Mouse (Mus musculus) heart, embryonic 16.5 days (tissue): ENCODE data around the gene Col5a1. TPM values are rescaled to one million over a fixed set of nuclear protein-coding genes. Genes with fewer than 3 reads are reported as not detected.
A peak's percentile ranks its signal among the peaks of the same experiment; 100 is the strongest.

Source experiments
- ATAC-seq: fragments of 200-750 bp; cut with Nextera tagmentation; replicated peaks from 2 replicates; pipeline ENCODE4 v1.8.0; 2017; ENCODE audit warnings: moderate number of reproducible peaks; ENCODE audit not compliant: insufficient read depth, low FRiP score; ENCODE audit errors: extremely low read depth
- H3K27ac ChIP-seq: fragments of 300-500 bp; sonication (generic); 2 replicates; pipeline ENCODE4 v1.5.1; 2014; ENCODE audit warnings: mild to moderate bottlenecking, low read length, control low read depth, moderate library complexity
- H3K27me3 ChIP-seq: fragments of 300-500 bp; sonication (generic); 2 replicates; pipeline ENCODE4 v1.6.1; 2014; ENCODE audit warnings: low read length, mixed read lengths; ENCODE audit not compliant: control insufficient read depth, insufficient read depth
- H3K36me3 ChIP-seq: fragments of 300-500 bp; sonication (generic); 2 replicates; pipeline ENCODE4 v1.6.1; 2014; ENCODE audit not compliant: control insufficient read depth, insufficient read depth
- H3K4me1 ChIP-seq: fragments of 300-500 bp; sonication (generic); 2 replicates; pipeline ENCODE4 v1.6.1; 2014; ENCODE audit warnings: low read length, mixed read lengths; ENCODE audit not compliant: control insufficient read depth, insufficient read depth
- H3K4me2 ChIP-seq: fragments of 300-500 bp; sonication (generic); 2 replicates; pipeline ENCODE4 v1.6.1; 2014; ENCODE audit warnings: low read depth, mild to moderate bottlenecking, control low read depth, low read length
- H3K4me3 ChIP-seq: fragments of 300-500 bp; sonication (generic); 2 replicates; pipeline ENCODE4 v1.5.1; 2014; ENCODE audit warnings: mild to moderate bottlenecking, control low read depth, low read length
- H3K9ac ChIP-seq: fragments of 300-500 bp; sonication (generic); 2 replicates; pipeline ENCODE4 v1.6.1; 2014; ENCODE audit warnings: low read length, control low read depth
- H3K9me3 ChIP-seq: fragments of 300-500 bp; sonication (generic); replicated peaks from 2 replicates; pipeline ENCODE4 v1.6.1; 2016; ENCODE audit warnings: low read length; ENCODE audit not compliant: control insufficient read depth
- WGBS: fragments of 180-500 bp; shearing (Covaris S2); extraction: QIAGEN DNeasy Blood & Tissue Kit; methylation state at CpG from one replicate; pipeline ENCODE4 v1.1.7; 2014; 5-methylcytosine and 5-hydroxymethylcytosine counted together
- polyA plus RNA-seq: library from polyadenylated mRNA; unstranded; fragments of >200 nt; fragmentation: Nextera tagmentation; extraction: Ambion mirVana; gene quantifications from 2 replicates; pipeline ENCODE4 v1.2.1, GENCODE M21; 2015

The Col5a1 gene
- polyA plus RNA-seq, 1 experiment from 2014 or later: 73.7 TPM

GRCm38 (mm10) chr2:27959275-27959674, 73.0 kb downstream of the Col5a1 start:
- no peak overlapping the region for H3K9ac ChIP-seq
- H3K4me3 ChIP-seq: no peak overlapping the region
- H3K27ac ChIP-seq: no peak overlapping the region
- no peak overlapping the region for H3K4me2 ChIP-seq
- peaks cover 9% of the 10 kb centered on the region for H3K4me1 ChIP-seq
- no peaks in the 10 kb centered on the region for H3K9me3 ChIP-seq
- no peak for ATAC-seq
- H3K27me3 ChIP-seq: no peaks in the 10 kb centered on the region
- WGBS: 72% methylated on average over 6 of the region's 6 CpGs
- no peaks in the 10 kb centered on the region for H3K36me3 ChIP-seq

GRCm38 (mm10) chr2:27961190-27961589, 75.0 kb downstream of the Col5a1 start:
- H3K9me3 ChIP-seq: no peaks in the 10 kb centered on the region
- H3K4me3 ChIP-seq: no peak overlapping the region
- no peak overlapping the region for H3K4me2 ChIP-seq
- peaks cover 6% of the 10 kb centered on the region for H3K4me1 ChIP-seq
- WGBS: 87% methylated on average over 2 of the region's 2 CpGs
- H3K36me3 ChIP-seq: no peaks in the 10 kb centered on the region
- ATAC-seq: no peak
- no peaks in the 10 kb centered on the region for H3K27me3 ChIP-seq
- no peak overlapping the region for H3K9ac ChIP-seq
- no peak overlapping the region for H3K27ac ChIP-seq

- H3K4me1 ChIP-seq: peaks cover 2% of the 10 kb centered on the region
- H3K4me3 ChIP-seq: no peak overlapping the region
- no peaks in the 10 kb centered on the region for H3K27me3 ChIP-seq
- no peak overlapping the region for H3K9ac ChIP-seq
- H3K9me3 ChIP-seq: no peaks in the 10 kb centered on the region
- no peak overlapping the region for H3K27ac ChIP-seq
- WGBS: 77% methylated on average over 3 of the region's 3 CpGs
- H3K4me2 ChIP-seq: no peak overlapping the region
- H3K36me3 ChIP-seq: no peaks in the 10 kb centered on the region
- ATAC-seq: no peak
Observed at GRCm38 (mm10) chr2:27962406-27962805, 76.2 kb downstream of the Col5a1 start.

GRCm38 (mm10) chr2:27969158-27969557, 82.9 kb downstream of the Col5a1 start:
- WGBS: 15% methylated on average over 6 of the region's 6 CpGs
- H3K27ac ChIP-seq: no peak overlapping the region
- H3K9me3 ChIP-seq: no peaks in the 10 kb centered on the region
- H3K36me3 ChIP-seq: 0 out of 2 replicates have a peak, but pooled peaks cover under 1% of the 10 kb centered on the region
- H3K4me2 ChIP-seq: no peak overlapping the region
- ATAC-seq: no peak
- no peak overlapping the region for H3K4me3 ChIP-seq
- H3K9ac ChIP-seq: no peak overlapping the region
- no peaks in the 10 kb centered on the region for H3K4me1 ChIP-seq
- H3K27me3 ChIP-seq: no peaks in the 10 kb centered on the region

GRCm38 (mm10) chr2:27973840-27974239, 87.6 kb downstream of the Col5a1 start:
- peaks cover 7% of the 10 kb centered on the region; the same call in 1 of the 2 replicates for H3K4me1 ChIP-seq
- no peak overlapping the region for H3K4me2 ChIP-seq
- H3K9me3 ChIP-seq: 0 out of 2 replicates have a peak, but pooled peaks cover 2% of the 10 kb centered on the region
- no peak for ATAC-seq
- peaks cover 7% of the 10 kb centered on the region for H3K36me3 ChIP-seq
- H3K27me3 ChIP-seq: no peaks in the 10 kb centered on the region
- H3K27ac ChIP-seq: no peak overlapping the region
- WGBS: 50% methylated on average over 3 of the region's 3 CpGs
- H3K9ac ChIP-seq: no peak overlapping the region
- H3K4me3 ChIP-seq: no peak overlapping the region

GRCm38 (mm10) chr2:27975786-27976185, 89.6 kb downstream of the Col5a1 start:
- H3K4me2 ChIP-seq: no peak overlapping the region
- no peak overlapping the region for H3K27ac ChIP-seq
- peaks cover 7% of the 10 kb centered on the region; the same call in 1 of the 2 replicates for H3K4me1 ChIP-seq
- H3K4me3 ChIP-seq: no peak overlapping the region
- H3K27me3 ChIP-seq: no peaks in the 10 kb centered on the region
- ATAC-seq: peak; percentile 71
- H3K9me3 ChIP-seq: 0 out of 2 replicates have a peak, but pooled peaks cover 2% of the 10 kb centered on the region
- 23% methylated on average over 3 of the region's 3 CpGs for WGBS
- H3K36me3 ChIP-seq: peaks cover 7% of the 10 kb centered on the region
- H3K9ac ChIP-seq: no peak overlapping the region

- Histone ChIP-seq H3K4me1 (peaks cover 7% of the 10 kb centered on the region; the same call in 1 of the 2 replicates), H3K27ac (no peak overlapping the region), H3K4me3 (no peak overlapping the region), H3K36me3 (peaks cover 7% of the 10 kb centered on the region), H3K9ac (no peak overlapping the region), H3K4me2 (no peak overlapping the region), H3K9me3 (0 out of 2 replicates have a peak, but pooled peaks cover 2% of the 10 kb centered on the region), H3K27me3 (no peaks in the 10 kb centered on the region)
- WGBS: 80% methylated on average over 4 of the region's 4 CpGs
- no peak for ATAC-seq
Observed at GRCm38 (mm10) chr2:27976512-27976911, 90.3 kb downstream of the Col5a1 start.

- 0 out of 2 replicates have a peak, but pooled peaks cover 2% of the 10 kb centered on the region for H3K4me1 ChIP-seq
- H3K27me3 ChIP-seq: no peaks in the 10 kb centered on the region
- H3K36me3 ChIP-seq: peaks cover 8% of the 10 kb centered on the region
- no peak overlapping the region for H3K9ac ChIP-seq
- 0 out of 2 replicates have a peak, but pooled peaks cover 2% of the 10 kb centered on the region for H3K9me3 ChIP-seq
- 96% methylated on average over 2 of the region's 2 CpGs for WGBS
- no peak overlapping the region for H3K27ac ChIP-seq
- no peak overlapping the region for H3K4me3 ChIP-seq
- ATAC-seq: no peak
- H3K4me2 ChIP-seq: no peak overlapping the region
Observed at GRCm38 (mm10) chr2:27981066-27981465, 94.8 kb downstream of the Col5a1 start.

GRCm38 (mm10) chr2:27981621-27982535, 95.7 kb downstream of the Col5a1 start:
- no peak overlapping the region for H3K4me3 ChIP-seq
- H3K9ac ChIP-seq: no peak overlapping the region
- H3K27ac ChIP-seq: no peak overlapping the region
- peaks cover 8% of the 10 kb centered on the region for H3K36me3 ChIP-seq
- H3K9me3 ChIP-seq: 0 out of 2 replicates have a peak, but pooled peaks cover 2% of the 10 kb centered on the region
- 59% methylated on average over 14 of the region's 14 CpGs for WGBS
- H3K27me3 ChIP-seq: no peaks in the 10 kb centered on the region
- H3K4me1 ChIP-seq: no peaks in the 10 kb centered on the region
- no peak for ATAC-seq
- H3K4me2 ChIP-seq: no peak overlapping the region
